Mouse (Mus musculus): ENCODE data around the gene Glb1. TPM values are rescaled to one million over a fixed set of nuclear protein-coding genes. Genes with fewer than 3 reads are reported as not detected.

Gene Glb1
- polyA plus RNA-seq, 1 experiment from 2014 or later, result 26.9 TPM

DNA sequence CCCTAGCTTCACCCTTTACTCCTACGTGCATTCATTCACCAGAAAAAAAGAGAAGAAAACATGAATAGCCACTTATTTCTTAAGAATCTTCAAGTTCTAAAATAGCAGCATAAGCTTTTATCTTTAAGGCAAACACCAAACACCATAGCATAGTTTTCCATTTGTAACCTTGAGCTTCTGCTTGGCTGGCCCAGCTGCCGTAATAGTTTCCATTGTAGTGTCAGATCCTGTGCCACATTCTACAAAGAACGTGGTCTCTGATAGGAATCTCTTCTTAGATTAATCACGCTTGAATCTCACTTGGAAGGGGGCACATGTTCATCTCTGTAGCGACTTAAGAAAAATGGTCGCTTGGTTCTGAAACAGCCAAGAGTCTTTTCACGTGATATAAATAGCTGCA lies 50.7 kb downstream of the Glb1 start:
- Histone ChIP-seq H3K4me2 (no peak overlapping the region), H3K9me3 (no peaks in the 10 kb centered on the region), H3K27ac (replicated peaks) (no peak overlapping the region), H3K27me3 (no peaks in the 10 kb centered on the region), H3K4me1 (replicated peaks) (no peaks in the 10 kb centered on the region), H3K36me3 (peaks cover 11% of the 10 kb centered on the region; the same call in 1 of the 2 replicates), H3K4me3 (no peak overlapping the region), H3K9ac (no peak overlapping the region)
- 88% methylated on average over 7 of the region's 7 CpGs for WGBS
- no peak for ATAC-seq (ENCODE audit: low read depth)

DNA sequence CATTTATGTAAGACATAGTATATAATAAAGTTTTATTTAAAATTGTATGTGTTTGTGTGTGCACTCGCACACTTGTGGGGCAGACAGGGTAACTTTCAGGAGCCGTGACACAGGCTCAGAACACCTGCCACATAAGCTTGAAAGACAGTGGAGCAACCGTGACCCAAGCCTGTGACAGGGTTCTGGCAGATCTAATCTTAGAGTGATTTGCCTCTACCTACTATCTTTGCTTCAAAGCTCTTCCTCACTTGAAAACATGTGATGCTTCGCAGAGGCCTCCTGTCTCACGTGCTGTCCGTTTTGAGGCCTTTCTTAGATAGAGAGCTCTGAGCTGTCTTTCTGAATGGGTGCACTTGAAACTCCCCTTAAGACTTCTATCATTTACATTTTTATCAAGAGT lies 51.5 kb downstream of the Glb1 start:
- WGBS, result 94% methylated on average over 6 of the region's 6 CpGs
- H3K4me3 ChIP-seq, result no peak overlapping the region
- H3K9ac ChIP-seq, result no peak overlapping the region
- no peaks in the 10 kb centered on the region for H3K4me1 ChIP-seq (replicated peaks)
- H3K36me3 ChIP-seq, result peaks cover 19% of the 10 kb centered on the region
- ATAC-seq (ENCODE audit: low read depth), result no peak
- no peak overlapping the region for H3K27ac ChIP-seq (replicated peaks)
- H3K9me3 ChIP-seq, result no peaks in the 10 kb centered on the region
- no peaks in the 10 kb centered on the region for H3K27me3 ChIP-seq
- no peak overlapping the region for H3K4me2 ChIP-seq

DNA sequence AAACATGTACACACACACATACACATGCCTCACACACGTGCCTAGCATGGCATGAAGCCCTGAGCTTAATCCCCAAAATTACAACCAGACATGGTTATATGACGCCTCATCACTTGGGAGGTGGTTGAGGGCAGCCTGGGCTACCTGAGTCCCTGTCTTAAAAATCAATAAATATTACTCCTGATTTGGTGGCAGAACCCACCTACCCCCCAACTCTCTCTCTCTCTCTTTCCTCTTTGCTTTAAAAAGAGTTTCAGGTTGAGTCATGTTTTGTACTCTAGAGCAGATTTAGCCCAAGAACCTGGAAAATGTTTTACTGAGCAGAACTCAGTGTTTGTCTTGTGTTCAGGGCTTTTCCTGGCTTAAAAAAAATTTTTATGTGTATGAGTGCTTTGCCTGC lies 54.5 kb downstream of the Glb1 start:
- Histone ChIP-seq H3K9ac (no peak overlapping the region), H3K9me3 (no peaks in the 10 kb centered on the region), H3K27ac (replicated peaks) (no peak overlapping the region), H3K36me3 (peaks cover 25% of the 10 kb centered on the region), H3K4me2 (no peak overlapping the region), H3K27me3 (no peaks in the 10 kb centered on the region), H3K4me1 (replicated peaks) (no peaks in the 10 kb centered on the region), H3K4me3 (no peak overlapping the region)
- WGBS, result 74% methylated on average over 2 of the region's 2 CpGs
- ATAC-seq (ENCODE audit: low read depth), result no peak

DNA sequence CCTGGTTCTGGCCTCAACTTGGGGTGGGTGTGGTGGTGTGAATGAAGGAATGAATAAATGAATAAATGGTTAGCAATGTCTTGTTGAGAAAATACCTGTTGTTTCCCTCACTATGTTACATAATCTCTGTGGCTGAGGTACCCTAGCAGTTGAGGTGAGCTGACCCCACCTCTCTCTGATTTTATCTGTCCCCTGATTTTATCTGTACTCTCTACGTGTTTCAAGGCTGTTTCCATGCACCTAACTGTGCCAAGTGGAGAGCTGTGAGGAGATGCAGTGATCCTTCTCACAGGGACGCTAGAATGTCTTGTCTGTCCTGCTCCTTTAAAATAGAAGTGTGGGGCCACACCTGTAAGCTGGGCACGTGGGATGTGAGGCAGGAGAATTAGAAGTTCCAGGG lies 57.6 kb downstream of the Glb1 start:
- Histone ChIP-seq H3K27ac (replicated peaks) (no peak overlapping the region), H3K27me3 (no peaks in the 10 kb centered on the region), H3K4me3 (no peak overlapping the region), H3K4me1 (replicated peaks) (no peaks in the 10 kb centered on the region), H3K9me3 (no peaks in the 10 kb centered on the region), H3K36me3 (peaks cover 40% of the 10 kb centered on the region), H3K9ac (no peak overlapping the region), H3K4me2 (no peak overlapping the region)
- no peak for ATAC-seq (ENCODE audit: low read depth)
- WGBS, result 81% methylated on average over 3 of the region's 3 CpGs

DNA sequence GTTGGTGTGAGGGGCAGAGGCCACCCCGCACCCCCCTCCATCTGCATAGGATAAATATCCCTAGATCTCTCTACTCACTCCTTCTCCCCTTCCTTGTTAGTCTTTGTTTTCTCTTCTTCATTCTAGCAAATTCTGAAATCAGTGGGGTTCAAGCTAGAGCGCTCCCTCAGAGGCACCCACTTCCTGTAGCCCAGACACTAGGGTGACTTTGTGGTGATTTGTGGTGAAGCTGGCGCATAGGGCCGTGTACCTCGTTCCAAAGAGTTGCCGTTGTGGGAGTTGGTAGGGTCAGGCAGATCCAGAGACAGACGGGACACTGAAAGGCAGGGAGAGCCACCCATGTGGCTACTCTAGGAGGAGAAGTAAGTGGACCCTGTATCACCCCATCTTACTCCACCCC lies 61.7 kb downstream of the Glb1 start:
- peaks cover 46% of the 10 kb centered on the region for H3K36me3 ChIP-seq
- no peak overlapping the region for H3K4me3 ChIP-seq
- H3K4me1 ChIP-seq (replicated peaks), result no peaks in the 10 kb centered on the region
- H3K27ac ChIP-seq (replicated peaks), result no peak overlapping the region
- no peak for ATAC-seq (ENCODE audit: low read depth)
- H3K27me3 ChIP-seq, result no peaks in the 10 kb centered on the region
- 92% methylated on average over 7 of the region's 7 CpGs for WGBS
- no peaks in the 10 kb centered on the region for H3K9me3 ChIP-seq
- no peak overlapping the region for H3K4me2 ChIP-seq
- H3K9ac ChIP-seq, result no peak overlapping the region

DNA sequence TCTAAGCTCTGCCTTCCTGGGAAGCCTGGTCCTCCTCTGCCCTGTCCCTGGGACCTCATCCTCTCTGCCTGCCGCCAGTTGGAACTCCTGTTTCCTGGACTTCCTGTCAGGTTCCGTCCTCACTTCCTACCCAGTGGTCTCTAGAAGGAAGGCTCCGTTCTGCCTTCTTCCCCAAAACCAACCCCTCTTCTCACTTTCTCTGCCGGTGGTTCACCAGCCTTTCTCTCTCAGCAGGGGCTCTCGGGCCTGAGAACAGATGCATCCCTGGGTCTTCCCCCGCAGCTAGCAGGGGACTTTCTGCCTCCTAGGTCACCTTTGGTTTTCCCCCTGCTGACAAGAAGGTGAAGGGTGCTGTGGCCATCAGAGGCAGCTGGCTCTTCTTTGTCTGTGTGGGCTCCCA lies 64.6 kb downstream of the Glb1 start:
- no peaks in the 10 kb centered on the region for H3K9me3 ChIP-seq
- peaks cover 48% of the 10 kb centered on the region for H3K36me3 ChIP-seq
- no peak overlapping the region for H3K9ac ChIP-seq
- H3K4me3 ChIP-seq, result no peak overlapping the region
- no peaks in the 10 kb centered on the region for H3K27me3 ChIP-seq
- no peaks in the 10 kb centered on the region for H3K4me1 ChIP-seq (replicated peaks)
- H3K4me2 ChIP-seq, result no peak overlapping the region
- 77% methylated on average over 6 of the region's 6 CpGs for WGBS
- H3K27ac ChIP-seq (replicated peaks), result no peak overlapping the region
- no peak for ATAC-seq (ENCODE audit: low read depth)

DNA sequence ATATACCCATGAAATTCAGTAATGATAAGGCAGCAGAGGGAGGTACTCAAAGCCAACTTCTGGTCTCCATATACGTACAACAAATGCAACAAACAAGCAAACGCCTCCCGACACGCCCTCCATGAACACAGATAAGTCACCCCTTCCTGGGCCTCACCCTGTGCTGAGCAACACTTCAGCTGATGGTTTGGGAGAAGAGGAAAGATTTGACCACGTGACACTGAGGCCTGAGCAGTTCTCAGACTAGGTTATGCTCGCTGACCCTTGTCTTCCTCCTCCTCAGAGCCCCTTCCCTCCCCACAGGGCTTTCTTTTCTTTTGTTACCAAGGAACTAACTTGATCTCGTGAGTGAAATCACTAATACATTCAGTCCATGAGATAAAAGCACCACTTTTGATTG lies 66.0 kb downstream of the Glb1 start:
- Histone ChIP-seq H3K27me3 (no peaks in the 10 kb centered on the region), H3K4me1 (replicated peaks) (no peaks in the 10 kb centered on the region), H3K4me3 (no peak overlapping the region), H3K27ac (replicated peaks) (no peak overlapping the region), H3K9ac (no peak overlapping the region), H3K36me3 (peaks cover 39% of the 10 kb centered on the region), H3K4me2 (no peak overlapping the region), H3K9me3 (no peaks in the 10 kb centered on the region)
- ATAC-seq (ENCODE audit: low read depth), result no peak
- 75% methylated on average over 7 of the region's 7 CpGs for WGBS

DNA sequence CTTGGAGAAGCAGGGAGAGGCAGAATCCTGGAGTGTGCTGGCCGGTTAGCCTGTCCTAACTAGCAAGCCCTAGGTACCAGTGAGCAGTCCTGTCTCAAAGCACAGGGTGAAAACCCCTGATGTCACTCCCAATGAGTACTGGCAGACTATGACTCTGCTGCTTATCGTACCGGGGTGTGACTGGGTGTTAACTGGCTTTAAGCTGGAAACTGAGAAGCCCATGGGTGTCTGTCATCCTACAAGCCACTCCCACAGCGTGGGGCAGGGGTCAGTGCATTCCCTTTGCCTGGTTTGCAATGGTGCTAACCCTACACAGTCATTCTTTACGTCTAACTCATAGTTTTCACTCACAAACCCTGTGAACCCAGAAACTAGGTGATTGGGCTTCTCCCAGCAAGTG lies 67.3 kb downstream of the Glb1 start:
- Histone ChIP-seq H3K4me2 (no peak overlapping the region), H3K27me3 (no peaks in the 10 kb centered on the region), H3K4me1 (replicated peaks) (no peaks in the 10 kb centered on the region), H3K36me3 (peaks cover 32% of the 10 kb centered on the region), H3K4me3 (no peak overlapping the region), H3K9me3 (no peaks in the 10 kb centered on the region), H3K27ac (replicated peaks) (no peak overlapping the region), H3K9ac (no peak overlapping the region)
- 90% methylated on average over 5 of the region's 5 CpGs for WGBS
- ATAC-seq (ENCODE audit: low read depth), result no peak

DNA sequence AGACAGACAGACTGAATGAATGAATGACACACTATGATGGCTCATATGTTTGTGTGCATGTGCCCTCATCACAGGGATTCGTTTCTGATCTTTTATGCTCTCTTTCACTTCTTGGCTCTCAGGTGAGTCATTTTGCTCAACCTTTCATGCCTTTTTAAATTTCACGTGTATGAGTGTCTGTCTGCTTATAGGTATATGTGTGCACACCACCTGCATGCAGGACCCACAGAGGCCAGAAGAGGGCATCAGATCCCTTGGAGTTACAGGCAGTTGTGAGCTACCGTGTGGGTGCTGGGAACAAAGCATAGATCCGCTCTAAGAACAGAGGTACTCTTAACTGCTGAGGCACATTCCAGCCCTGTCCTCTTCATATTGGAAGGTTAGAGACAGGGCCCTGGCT lies 67.8 kb downstream of the Glb1 start:
- no peak for ATAC-seq (ENCODE audit: low read depth)
- H3K27ac ChIP-seq (replicated peaks), result no peak overlapping the region

DNA sequence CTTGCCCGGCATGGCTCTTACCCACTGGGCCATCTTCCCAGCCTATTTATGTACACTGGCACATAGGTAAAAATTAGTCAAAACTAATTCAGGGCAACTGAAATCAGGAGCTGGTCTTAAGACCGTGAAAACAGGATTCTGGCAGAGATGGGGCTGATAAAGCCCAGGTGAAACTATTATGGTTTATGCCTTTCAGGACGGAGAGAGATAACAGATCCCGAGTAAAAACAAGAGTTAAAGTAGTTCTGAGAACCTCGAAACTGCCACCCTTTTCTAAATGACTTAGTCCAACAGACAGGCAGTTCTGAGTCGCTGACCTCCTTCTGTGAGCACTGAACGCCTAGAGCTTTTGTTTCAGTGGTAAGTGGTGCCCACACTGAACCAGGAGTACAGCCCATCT lies 71.0 kb downstream of the Glb1 start:
- no peak overlapping the region for H3K9ac ChIP-seq
- 81% methylated on average over 7 of the region's 7 CpGs for WGBS
- no peaks in the 10 kb centered on the region for H3K9me3 ChIP-seq
- H3K27me3 ChIP-seq, result no peaks in the 10 kb centered on the region
- no peaks in the 10 kb centered on the region for H3K4me1 ChIP-seq (replicated peaks)
- H3K4me3 ChIP-seq, result no peak overlapping the region
- peaks cover 7% of the 10 kb centered on the region; the same call in 1 of the 2 replicates for H3K36me3 ChIP-seq
- no peak overlapping the region for H3K4me2 ChIP-seq
- no peak for ATAC-seq (ENCODE audit: low read depth)
- H3K27ac ChIP-seq (replicated peaks), result no peak overlapping the region

More for the DNA sequence above, 67.8 kb downstream of the Glb1 start:
- no peak overlapping the region for H3K4me3 ChIP-seq
- no peaks in the 10 kb centered on the region for H3K27me3 ChIP-seq
- WGBS, result 95% methylated on average over 4 of the region's 4 CpGs
- no peak overlapping the region for H3K4me2 ChIP-seq
- H3K9me3 ChIP-seq, result no peaks in the 10 kb centered on the region
- no peaks in the 10 kb centered on the region for H3K4me1 ChIP-seq (replicated peaks)
- peaks cover 29% of the 10 kb centered on the region for H3K36me3 ChIP-seq
- H3K9ac ChIP-seq, result no peak overlapping the region

DNA sequence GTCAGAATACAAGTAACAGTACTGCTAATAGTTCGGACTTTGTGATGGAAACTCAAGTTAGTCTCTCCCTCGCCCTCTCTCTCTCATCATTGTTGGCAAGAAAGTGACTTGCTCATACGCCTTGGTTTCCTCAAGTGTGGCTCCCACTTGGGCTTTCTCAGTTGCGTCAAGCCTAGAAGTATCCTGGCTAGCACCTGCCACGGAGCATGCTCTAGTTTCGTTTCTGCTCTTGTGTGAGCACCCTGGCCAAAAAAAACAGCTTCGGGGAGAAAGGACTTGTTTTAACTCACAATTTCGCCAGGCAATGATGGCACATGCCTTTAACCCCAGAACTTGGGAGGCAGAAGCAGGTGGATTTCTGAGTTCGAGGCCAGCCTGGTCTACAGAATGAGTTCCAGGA lies 76.1 kb downstream of the Glb1 start:
- ATAC-seq (ENCODE audit: low read depth), result no peak
- H3K27ac ChIP-seq (replicated peaks), result no peak overlapping the region
- H3K4me2 ChIP-seq, result no peak overlapping the region
- no peak overlapping the region for H3K9ac ChIP-seq
- WGBS, result 94% methylated on average over 9 of the region's 9 CpGs
- no peaks in the 10 kb centered on the region for H3K9me3 ChIP-seq
- H3K4me3 ChIP-seq, result no peak overlapping the region
- H3K36me3 ChIP-seq, result no peaks in the 10 kb centered on the region
- H3K27me3 ChIP-seq, result no peaks in the 10 kb centered on the region
- no peaks in the 10 kb centered on the region for H3K4me1 ChIP-seq (replicated peaks)

DNA sequence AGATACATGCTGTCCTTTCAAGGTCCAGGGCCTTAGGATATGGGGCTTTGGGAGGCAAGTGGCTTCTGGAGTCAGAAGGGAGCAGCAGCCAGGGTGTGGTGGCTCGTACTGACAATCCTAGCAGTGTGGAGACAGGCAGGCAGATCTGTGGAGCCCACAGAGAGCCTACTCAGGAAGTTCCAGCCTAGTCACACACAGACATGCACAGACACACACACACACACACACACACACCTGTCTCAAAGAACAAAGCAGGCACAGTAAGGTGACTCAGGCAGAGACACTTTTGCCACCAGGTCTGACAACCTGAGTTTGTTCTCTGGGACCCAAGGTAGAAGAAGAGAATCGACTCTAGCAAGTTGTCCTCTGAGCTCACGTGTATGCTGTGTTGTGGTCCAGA lies 80.1 kb downstream of the Glb1 start:
- ATAC-seq (ENCODE audit: low read depth), result no peak

DNA sequence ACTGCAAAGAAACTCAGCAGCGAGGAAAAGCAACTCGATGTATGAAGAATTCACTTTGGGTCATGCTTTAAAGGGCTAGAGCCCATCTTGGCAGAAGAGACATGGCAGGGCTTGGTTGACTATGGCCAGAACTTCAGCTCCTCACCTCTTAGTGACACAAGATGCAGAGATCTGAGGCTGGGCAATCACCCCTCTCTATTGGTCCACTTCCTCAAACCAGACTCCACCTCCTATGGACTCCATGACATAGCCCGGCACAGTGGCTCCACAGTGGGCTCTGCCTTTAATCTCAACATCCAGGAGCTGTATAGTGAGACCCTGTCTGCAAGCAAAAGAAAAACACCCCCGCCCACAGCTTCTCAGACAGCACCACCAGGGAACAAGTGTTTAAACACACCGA lies 83.9 kb downstream of the Glb1 start:
- H3K27me3 ChIP-seq, result no peaks in the 10 kb centered on the region
- H3K9ac ChIP-seq, result no peak overlapping the region
- no peak overlapping the region for H3K4me2 ChIP-seq
- H3K27ac ChIP-seq (replicated peaks), result no peak overlapping the region
- no peak overlapping the region for H3K4me3 ChIP-seq
- no peaks in the 10 kb centered on the region for H3K4me1 ChIP-seq (replicated peaks)
- H3K9me3 ChIP-seq, result no peaks in the 10 kb centered on the region
- WGBS, result 85% methylated on average over 5 of the region's 5 CpGs
- no peaks in the 10 kb centered on the region for H3K36me3 ChIP-seq
- no peak for ATAC-seq (ENCODE audit: low read depth)

More for the DNA sequence above, 80.1 kb downstream of the Glb1 start:
- Histone ChIP-seq H3K9ac (no peak overlapping the region), H3K9me3 (no peaks in the 10 kb centered on the region), H3K4me1 (replicated peaks) (no peaks in the 10 kb centered on the region), H3K27me3 (no peaks in the 10 kb centered on the region), H3K27ac (replicated peaks) (no peak overlapping the region), H3K36me3 (no peaks in the 10 kb centered on the region), H3K4me3 (no peak overlapping the region), H3K4me2 (no peak overlapping the region)
- WGBS, result 83% methylated on average over 3 of the region's 3 CpGs
